Mouse (Mus musculus) MEL-GATA-1-ER (cell line): ENCODE data around the gene Mtif2.

Source experiments
- DNase-seq: peaks from one replicate; pipeline ENCODE4 v3.0.0-alpha.2; 2012; ENCODE audit warnings: low read depth; ENCODE audit errors: extremely low read depth

The Mtif2 gene

DNA sequence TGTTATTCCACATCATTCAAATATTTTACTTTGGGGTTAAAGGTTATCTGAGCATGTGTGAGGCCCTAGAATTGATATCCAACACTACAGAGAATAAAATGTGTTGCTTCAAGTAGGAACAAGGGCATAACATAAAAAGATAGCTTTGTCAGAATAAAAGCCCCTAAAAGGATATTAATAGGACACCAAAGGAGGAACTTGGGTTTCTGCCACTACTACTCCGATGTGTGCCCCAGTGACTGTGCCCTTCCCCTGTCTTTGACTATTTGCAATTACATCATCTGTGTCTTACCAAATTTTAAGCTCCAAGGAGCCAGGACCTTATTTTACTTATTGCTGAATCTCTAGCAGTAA lies 23.2 kb downstream of the Mtif2 start:
- DNase-seq = peak; percentile 90

DNA sequence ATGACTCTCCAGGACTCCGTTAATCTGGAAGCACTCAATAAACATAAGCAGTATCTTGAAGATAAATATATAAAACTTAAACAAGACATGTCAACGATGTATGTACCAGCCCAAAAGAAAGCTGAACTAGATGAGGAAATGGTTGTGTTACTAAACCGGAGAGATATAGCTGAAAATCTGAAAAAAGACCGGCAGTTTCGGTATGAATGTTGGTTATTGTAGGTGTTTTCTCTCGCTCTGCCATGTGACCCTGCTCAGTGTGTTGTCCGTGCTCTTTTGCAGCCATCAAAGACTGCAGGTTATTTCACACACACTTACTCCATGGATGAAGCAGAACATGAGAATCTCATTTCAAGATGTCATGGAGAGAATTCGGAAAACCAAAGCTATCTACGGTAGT lies 34.2 kb downstream of the Mtif2 start:
- DNase-seq = no peak

DNA sequence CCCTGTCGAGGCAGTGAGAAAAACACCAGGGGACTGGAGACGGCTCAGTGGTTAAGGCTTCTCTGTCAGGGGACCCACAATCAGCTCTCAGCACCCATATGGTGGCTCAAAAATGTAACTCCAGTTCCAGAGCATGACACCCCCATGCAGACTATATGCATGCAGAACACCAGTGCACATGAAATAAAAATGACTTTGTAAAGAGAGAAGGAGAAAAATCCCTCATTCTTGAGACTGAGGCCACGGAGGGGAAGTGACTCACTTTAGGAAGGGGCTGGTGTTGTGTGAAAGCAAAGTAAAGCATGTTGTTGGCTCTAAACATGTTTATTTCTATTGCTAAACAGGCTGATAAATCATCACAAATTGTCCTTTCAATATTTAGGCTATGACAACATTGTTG lies 34.8 kb downstream of the Mtif2 start:
- DNase-seq = no peak

DNA sequence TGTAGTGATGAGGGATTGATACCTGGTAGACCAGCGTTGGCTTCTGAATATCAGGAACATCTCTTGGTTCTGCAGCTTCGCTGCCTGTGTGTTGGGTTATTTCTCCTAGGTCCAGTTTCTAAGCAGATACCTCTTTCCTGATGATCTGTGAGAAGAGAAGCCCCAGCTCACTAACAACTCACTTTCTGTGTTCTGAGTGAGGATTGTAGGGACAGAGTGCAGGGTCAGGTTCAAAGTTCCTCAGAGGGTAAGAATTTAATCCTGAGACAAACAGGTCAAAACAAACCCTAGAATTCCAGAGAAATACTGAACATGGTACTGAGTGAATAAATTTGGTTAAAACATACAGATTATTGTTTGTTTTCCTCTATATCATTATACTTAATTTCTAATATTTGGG lies 37.2 kb downstream of the Mtif2 start:
- DNase-seq = no peak

DNA sequence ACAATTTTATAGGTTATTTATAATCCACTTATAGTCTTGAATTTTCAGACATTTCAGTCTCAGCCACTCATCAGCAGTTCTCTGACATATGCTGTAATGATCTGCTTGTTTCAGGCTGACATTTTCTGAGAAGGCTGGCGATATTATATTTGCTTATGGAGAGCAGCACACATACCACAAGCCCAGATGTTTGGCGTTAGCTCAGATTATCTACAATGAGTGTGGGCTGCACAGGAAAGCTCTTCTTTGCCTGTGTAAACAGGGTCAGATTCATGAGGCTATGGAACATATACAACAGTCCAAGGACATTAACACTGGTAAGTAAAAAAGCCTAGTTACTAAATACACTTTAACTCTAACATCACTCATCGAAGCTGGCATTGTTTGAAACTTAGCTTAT lies 45.3 kb downstream of the Mtif2 start:
- DNase-seq = no peak

DNA sequence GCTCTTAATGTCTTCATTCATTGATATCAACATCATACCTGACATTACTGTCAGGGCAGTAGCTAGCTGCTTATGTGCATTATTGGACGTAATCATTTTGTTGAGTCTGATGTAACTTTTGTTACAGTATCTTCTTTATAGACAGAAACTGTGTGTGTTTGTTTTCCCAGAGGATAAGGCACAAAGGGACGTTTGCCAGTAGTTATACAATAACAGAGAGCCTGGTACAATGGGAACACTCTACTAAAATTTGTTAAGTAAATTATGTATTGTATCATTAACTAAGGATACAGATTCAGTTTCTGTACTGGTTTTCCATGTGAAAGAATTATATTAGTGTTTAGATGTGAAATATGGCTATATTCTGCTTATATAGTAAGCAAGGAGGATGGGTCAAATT lies 46.4 kb downstream of the Mtif2 start:
- DNase-seq = no peak

DNA sequence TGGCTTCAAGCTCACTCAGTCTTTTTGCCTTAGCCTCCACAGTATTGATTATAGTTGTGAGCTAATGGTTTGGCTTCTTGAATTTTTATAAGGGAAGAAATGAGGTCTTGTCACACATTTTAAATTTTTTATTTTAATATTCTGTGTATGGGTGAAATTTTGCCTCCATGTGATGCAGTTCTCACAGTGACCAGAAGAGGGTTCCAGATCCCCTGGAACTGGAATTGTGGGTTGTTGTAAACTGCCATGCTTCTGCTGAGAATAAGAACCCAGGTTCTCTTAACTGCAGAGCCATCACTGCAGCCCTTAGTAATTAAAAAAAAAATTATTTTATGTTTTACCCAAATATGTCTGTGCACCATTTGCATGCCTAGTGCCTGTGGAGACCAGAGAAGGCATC lies 53.4 kb downstream of the Mtif2 start:
- peak; percentile 12 for DNase-seq
